Mouse (Mus musculus) heart, adult 11 months (tissue): ENCODE data around the gene Myh10.

Source experiments
- DNase-seq: peaks from one replicate; pipeline ENCODE4 v3.0.0; 2022

Myh10 gene

GRCm38 (mm10) chr11:68691321-68692009 lies at the start of gene Myh10:
Myh10 (plus strand) TSS chr11:68691559.
- peak; percentile 100 for DNase-seq

- peak; percentile 93 for DNase-seq
Observed at GRCm38 (mm10) chr11:68644781-68645180, 46.6 kb upstream of the Myh10 start.

GRCm38 (mm10) chr11:68647808-68648207 lies 43.6 kb upstream of the Myh10 start:
- no peak for DNase-seq

- no peak for DNase-seq
Observed at GRCm38 (mm10) chr11:68648385-68649148, 42.8 kb upstream of the Myh10 start.

GRCm38 (mm10) chr11:68651518-68651917 lies 39.8 kb upstream of the Myh10 start:
- peak; percentile 91 for DNase-seq

- DNase-seq = peak; percentile 91
Observed at GRCm38 (mm10) chr11:68655524-68655923, 35.8 kb upstream of the Myh10 start.

- DNase-seq = no peak
Observed at GRCm38 (mm10) chr11:68656887-68657685, 34.3 kb upstream of the Myh10 start.

GRCm38 (mm10) chr11:68657811-68658210 lies 33.5 kb upstream of the Myh10 start:
- DNase-seq = peak; percentile 96

GRCm38 (mm10) chr11:68665331-68665730 lies 26.0 kb upstream of the Myh10 start:
- DNase-seq = peak; percentile 92

GRCm38 (mm10) chr11:68666210-68666609 lies 25.1 kb upstream of the Myh10 start:
- DNase-seq = no peak

GRCm38 (mm10) chr11:68672270-68672970 lies 18.9 kb upstream of the Myh10 start:
- peak; percentile 72 for DNase-seq

GRCm38 (mm10) chr11:68674071-68674470 lies 17.3 kb upstream of the Myh10 start:
- DNase-seq = peak; percentile 73

- peak; percentile 41 for DNase-seq
Observed at GRCm38 (mm10) chr11:68674643-68675042, 16.7 kb upstream of the Myh10 start.

- DNase-seq = no peak
Observed at GRCm38 (mm10) chr11:68675274-68675673, 16.1 kb upstream of the Myh10 start.

GRCm38 (mm10) chr11:68681254-68681839 lies 10.0 kb upstream of the Myh10 start:
- DNase-seq = peak; percentile 82

GRCm38 (mm10) chr11:68682136-68682806 lies 9.1 kb upstream of the Myh10 start:
- DNase-seq = peak; percentile 66

GRCm38 (mm10) chr11:68686001-68686400 lies 5.4 kb upstream of the Myh10 start:
- DNase-seq = peak; percentile 64

- DNase-seq = peak; percentile 73
Observed at GRCm38 (mm10) chr11:68689304-68689703, 2.1 kb upstream of the Myh10 start.

GRCm38 (mm10) chr11:68690465-68690864 lies 894 bp upstream of the Myh10 start:
- DNase-seq = peak; percentile 82

GRCm38 (mm10) chr11:68692010-68692692 lies 792 bp downstream of the Myh10 start:
- DNase-seq = no peak
